ENCODE assay signal across 19 mouse cellular contexts in genomic region chr19:4842611-4843010, GRCm38 (mm10). TPM values are rescaled to one million over a fixed set of nuclear protein-coding genes. Genes with fewer than 3 reads are reported as not detected.
"Had no signal": no experiment of that assay in that cellular context is flagged by ENCODE, and none has a peak within 500 bp of the region (broad histone marks: within the 10 kb centered on the region; RNA-seq: fewer than 3 reads in every experiment).

No protein-coding gene starts in this region.

- DNase-seq: kidney, postnatal 10 days; kidney, postnatal 36 days; liver, postnatal 0 days; lung, embryonic 14.5 days; retina, postnatal 1 day; right cerebral cortex, postnatal 25 days; thymus, adult 18-20 months; thymus, postnatal 25 days had no signal

- H3K4me2 ChIP-seq: kidney, embryonic 15.5 days; lung, embryonic 14.5 days; midbrain, embryonic 12.5 days; midbrain, embryonic 15.5 days; neural tube, embryonic 13.5 days had no signal

- H3K9me3 ChIP-seq: kidney, embryonic 15.5 days; midbrain, embryonic 12.5 days; midbrain, embryonic 15.5 days; neural tube, embryonic 13.5 days had no signal

- H3K9ac ChIP-seq: kidney, embryonic 15.5 days; liver, embryonic 14.5 days; liver, postnatal 0 days; lung, embryonic 14.5 days; midbrain, embryonic 12.5 days; midbrain, embryonic 15.5 days; neural tube, embryonic 13.5 days had no signal

- H3K4me3 ChIP-seq: kidney, embryonic 15.5 days; midbrain, embryonic 12.5 days; midbrain, embryonic 15.5 days; neural tube, embryonic 13.5 days had no signal

- H3K36me3 ChIP-seq: kidney, embryonic 15.5 days; midbrain, embryonic 12.5 days; midbrain, embryonic 15.5 days; neural tube, embryonic 13.5 days had no signal

- ATAC-seq: intestine, postnatal 0 days; liver, postnatal 0 days; lung, postnatal 0 days; midbrain, embryonic 15.5 days had no signal

- H3K27ac ChIP-seq: kidney, embryonic 15.5 days; liver, embryonic 14.5 days; macrophage; midbrain, embryonic 12.5 days; midbrain, embryonic 15.5 days; neural tube, embryonic 13.5 days; stomach, postnatal 0 days had no signal

RNA-seq across cellular contexts. Expression of gene Ccdc87, which starts 3.4 kb away (rescaled TPM):
- polyA plus RNA-seq: intestine, postnatal 0 days; kidney, embryonic 15.5 days; limb, embryonic 11.5 days; liver, adult 2 months; liver, postnatal 0 days; stomach, postnatal 0 days had no signal
